In genomic region chr16:38274737-38275136, GRCm38 (mm10) we compare ENCODE assay signal across 26 mouse cellular contexts. TPM values are rescaled to one million over a fixed set of nuclear protein-coding genes. Genes with fewer than 3 reads are reported as not detected.
"Had no signal": no experiment of that assay in that cellular context is flagged by ENCODE, and none has a peak within 500 bp of the region (broad histone marks: within the 10 kb centered on the region; RNA-seq: fewer than 3 reads in every experiment).

No protein-coding gene starts in this region.

- H3K4me3 ChIP-seq: heart, adult 2 months; heart, embryonic 13.5 days; heart, embryonic 15.5 days; hindbrain, embryonic 13.5 days; hindbrain, embryonic 15.5 days; left cerebral cortex, adult 2 months; limb, embryonic 10.5 days; limb, embryonic 12.5 days; liver, embryonic 13.5 days; liver, embryonic 15.5 days had no signal

- H3K4me1 ChIP-seq: heart, embryonic 13.5 days; heart, embryonic 15.5 days; hindbrain, embryonic 15.5 days; limb, embryonic 10.5 days; limb, embryonic 12.5 days; liver, embryonic 13.5 days; liver, embryonic 15.5 days had no signal

- H3K9ac ChIP-seq: forebrain, postnatal 0 days; heart, embryonic 13.5 days; heart, embryonic 15.5 days; hindbrain, embryonic 13.5 days; hindbrain, embryonic 15.5 days; limb, embryonic 12.5 days; liver, embryonic 13.5 days; liver, embryonic 15.5 days had no signal

- H3K27ac ChIP-seq: heart, adult 2 months; heart, embryonic 13.5 days; heart, embryonic 15.5 days; hindbrain, embryonic 13.5 days; hindbrain, embryonic 15.5 days; hindbrain, postnatal 0 days; left cerebral cortex, adult 2 months; limb, embryonic 10.5 days; limb, embryonic 12.5 days; liver, embryonic 13.5 days; liver, embryonic 15.5 days had no signal

- H3K36me3 ChIP-seq: heart, embryonic 13.5 days; heart, embryonic 15.5 days; hindbrain, embryonic 13.5 days; hindbrain, embryonic 15.5 days; limb, embryonic 10.5 days; limb, embryonic 12.5 days; liver, embryonic 13.5 days; liver, embryonic 15.5 days had no signal

- DNase-seq: forebrain, postnatal 0 days; gastrocnemius, postnatal 14 days; gastrocnemius, postnatal 36 days; heart, adult 2 months; heart, postnatal 14 days; heart, postnatal 36 days; kidney, adult 11 months; kidney, adult 8-10 months; layer of hippocampus, adult 9-11 months; layer of hippocampus, postnatal 36 days; liver; liver, embryonic 13.5 days had no signal

- ATAC-seq: forebrain, postnatal 0 days; hindbrain, postnatal 0 days; intestine, embryonic 16.5 days had no signal

- H3K9me3 ChIP-seq: heart, embryonic 13.5 days; heart, embryonic 15.5 days; hindbrain, embryonic 13.5 days; hindbrain, embryonic 15.5 days; limb, embryonic 10.5 days; limb, embryonic 12.5 days; liver, embryonic 13.5 days; liver, embryonic 15.5 days had no signal

- H3K4me2 ChIP-seq: heart, embryonic 11.5 days; heart, embryonic 13.5 days; heart, embryonic 15.5 days; hindbrain, embryonic 13.5 days; hindbrain, embryonic 15.5 days; limb, embryonic 12.5 days; liver, embryonic 11.5 days; liver, embryonic 13.5 days; liver, embryonic 15.5 days had no signal

- H3K27me3 ChIP-seq: heart, embryonic 13.5 days; heart, embryonic 15.5 days; hindbrain, embryonic 13.5 days; hindbrain, embryonic 15.5 days; limb, embryonic 12.5 days; liver, embryonic 13.5 days; liver, embryonic 15.5 days had no signal

RNA-seq across cellular contexts. Expression of gene Nr1i2, which starts 19.9 kb away (rescaled TPM):
- polyA plus RNA-seq: forebrain, postnatal 0 days; heart, adult 2 months; heart, embryonic 13.5 days; heart, embryonic 15.5 days; heart, postnatal 0 days; hindbrain, embryonic 11.5 days; hindbrain, embryonic 13.5 days; hindbrain, embryonic 15.5 days; limb, embryonic 10.5 days; limb, embryonic 12.5 days had no signal
